Mouse (Mus musculus) MEL (cell line): ENCODE measurements around the gene Ap2s1. TPM values are rescaled to one million over a fixed set of nuclear protein-coding genes. Genes with fewer than 3 reads are reported as not detected.

Experiments used
- DNase-seq: peaks from one replicate; pipeline ENCODE4 v3.0.0; 2011; ENCODE audit warnings: low read depth, low spot score
- H3K27ac ChIP-seq: 2 replicates; pipeline ENCODE4 v1.5.1; 2012; ENCODE audit warnings: low read depth, mild to moderate bottlenecking, control low read depth, low read length, moderate library complexity; ENCODE audit not compliant: control insufficient read depth
- H3K27me3 ChIP-seq, 2 experiments: fragments of 150-350 bp in 1 of 2; sonication (generic) in 1 of 2; 2 replicates each; pipeline ENCODE4 v1.6.1; 2012; ENCODE audit warnings: low read length in 2 of 2, mild to moderate bottlenecking in 2 of 2, improper control_type of control experiment in 1 of 2, moderate library complexity in 1 of 2; ENCODE audit not compliant: insufficient read depth in 2 of 2, control insufficient read depth in 1 of 2
- H3K36me3 ChIP-seq, 2 experiments: 2 replicates each; pipeline ENCODE4 v1.6.1; 2012 to 2014; ENCODE audit warnings: low read length in 2 of 2, improper control_type of control experiment in 1 of 2, inconsistent platforms in 1 of 2, mild to moderate bottlenecking in 1 of 2; ENCODE audit not compliant: insufficient read depth in 2 of 2, control insufficient read depth in 1 of 2
- H3K4me1 ChIP-seq, 2 experiments: fragments of 150-350 bp in 1 of 2; sonication (generic) in 1 of 2; 2 replicates each; pipeline ENCODE4 v1.6.1; 2012; ENCODE audit warnings: low read length in 2 of 2, improper control_type of control experiment in 1 of 2, mild to moderate bottlenecking in 1 of 2; ENCODE audit not compliant: insufficient read depth in 2 of 2, control insufficient read depth in 1 of 2
- H3K4me3 ChIP-seq, 2 experiments: fragments of 150-350 bp in 1 of 2; sonication (generic) in 1 of 2; 2 replicates each; pipeline ENCODE4 v1.5.1; 2012; ENCODE audit warnings: low read depth in 2 of 2, low read length in 2 of 2, mild to moderate bottlenecking in 2 of 2, moderate library complexity in 2 of 2, control low read depth in 1 of 2, improper control_type of control experiment in 1 of 2; ENCODE audit not compliant: control insufficient read depth in 1 of 2, insufficient read depth in 1 of 2
- H3K79me2 ChIP-seq: 2 replicates; pipeline ENCODE4 v1.6.1; 2012; ENCODE audit warnings: mild to moderate bottlenecking, low read length, moderate library complexity; ENCODE audit not compliant: control insufficient read depth, poor library complexity, insufficient read depth
- H3K9ac ChIP-seq: 2 replicates; pipeline ENCODE4 v1.6.1; 2012; ENCODE audit warnings: low read depth, mild to moderate bottlenecking, control low read depth, low read length, moderate library complexity; ENCODE audit not compliant: control insufficient read depth, poor library complexity, severe bottlenecking
- H3K9me3 ChIP-seq: fragments of 150-350 bp; sonication (generic); replicated peaks from 2 replicates; pipeline ENCODE4 v1.6.1; 2012; ENCODE audit warnings: mild to moderate bottlenecking, low read length, improper control_type of control experiment, moderate library complexity; ENCODE audit not compliant: insufficient read depth
- BHLHE40 ChIP-seq: IDR thresholded peaks from 2 replicates; pipeline ENCODE4 v1.6.1; 2012; ENCODE audit warnings: low read depth, mild to moderate bottlenecking, inconsistent platforms, low read length, improper control_type of control experiment, borderline replicate concordance
- CHD1 ChIP-seq: IDR thresholded peaks from 2 replicates; pipeline ENCODE4 v1.6.1; 2012; ENCODE audit warnings: low read depth, mild to moderate bottlenecking, inconsistent platforms, low read length, improper control_type of control experiment
- CHD2 ChIP-seq: IDR thresholded peaks from 2 replicates; pipeline ENCODE4 v1.6.1; 2011; ENCODE audit warnings: low read length, improper control_type of control experiment
- ELF1 ChIP-seq: IDR thresholded peaks from 2 replicates; pipeline ENCODE4 v1.6.1; 2014; ENCODE audit warnings: low read depth, mild to moderate bottlenecking, inconsistent platforms, low read length, improper control_type of control experiment, moderate library complexity
- EP300 ChIP-seq, 2 experiments: IDR thresholded peaks; 2 replicates each; pipeline ENCODE4 v1.6.1; 2011; ENCODE audit warnings: improper control_type of control experiment in 2 of 2, low read length in 2 of 2, low read depth in 1 of 2, mild to moderate bottlenecking in 1 of 2
- GABPA ChIP-seq: IDR thresholded peaks from 2 replicates; pipeline ENCODE4 v1.6.1; 2012; ENCODE audit warnings: low read depth, mild to moderate bottlenecking, inconsistent platforms, low read length, improper control_type of control experiment, moderate library complexity
- GATA1 ChIP-seq: IDR thresholded peaks from 2 replicates; pipeline ENCODE4 v1.6.1; 2011; ENCODE audit warnings: low read depth, low read length, improper control_type of control experiment
- HCFC1 ChIP-seq: IDR thresholded peaks from 2 replicates; pipeline ENCODE4 v1.6.1; 2012; ENCODE audit warnings: low read depth, mild to moderate bottlenecking, inconsistent platforms, low read length, improper control_type of control experiment, moderate library complexity
- JUND ChIP-seq: IDR thresholded peaks from 2 replicates; pipeline ENCODE4 v1.6.1; 2011; ENCODE audit warnings: low read depth, mild to moderate bottlenecking, improper control_type of control experiment, low read length
- KAT2A ChIP-seq: conservative IDR thresholded peaks from 2 replicates; pipeline ENCODE4 v1.6.1; 2012; ENCODE audit warnings: low read depth, low read length, improper control_type of control experiment, inconsistent platforms
- MAX ChIP-seq: IDR thresholded peaks from 2 replicates; pipeline ENCODE4 v1.6.1; 2011; ENCODE audit warnings: low read length, improper control_type of control experiment
- MEF2A ChIP-seq: IDR thresholded peaks from 2 replicates; pipeline ENCODE4 v1.6.1; 2014; ENCODE audit warnings: low read depth, mild to moderate bottlenecking, inconsistent platforms, low read length, improper control_type of control experiment; ENCODE audit not compliant: poor library complexity, insufficient replicate concordance, severe bottlenecking; ENCODE audit errors: extremely low read depth
- MXI1 ChIP-seq: IDR thresholded peaks from 2 replicates; pipeline ENCODE4 v1.6.1; 2011; ENCODE audit warnings: mild to moderate bottlenecking, low read depth, low read length, improper control_type of control experiment
- MYC ChIP-seq: IDR thresholded peaks from 2 replicates; pipeline ENCODE4 v1.6.1; 2011; ENCODE audit warnings: low read depth, mild to moderate bottlenecking, low read length, improper control_type of control experiment, moderate library complexity
- NELFE ChIP-seq: IDR thresholded peaks from 2 replicates; pipeline ENCODE4 v1.6.1; 2011; ENCODE audit warnings: low read depth, low read length, improper control_type of control experiment
- NRF1 ChIP-seq: IDR thresholded peaks from 2 replicates; pipeline ENCODE4 v1.6.1; 2014; ENCODE audit warnings: low read depth, mild to moderate bottlenecking, inconsistent platforms, low read length, improper control_type of control experiment, moderate library complexity; ENCODE audit not compliant: poor library complexity, insufficient read depth, severe bottlenecking
- POLR2A ChIP-seq, 2 experiments: IDR thresholded peaks; 2 replicates each; pipeline ENCODE4 v1.6.1; 2011 to 2012; ENCODE audit warnings: low read length in 2 of 2, mild to moderate bottlenecking in 2 of 2, control low read depth in 1 of 2, improper control_type of control experiment in 1 of 2, low read depth in 1 of 2, moderate library complexity in 1 of 2; ENCODE audit not compliant: control insufficient read depth in 1 of 2, insufficient read depth in 1 of 2, poor library complexity in 1 of 2
- POLR2AphosphoS2 ChIP-seq: IDR thresholded peaks from 2 replicates; pipeline ENCODE4 v1.6.1; 2011; ENCODE audit warnings: low read length, improper control_type of control experiment
- RCOR1 ChIP-seq: IDR thresholded peaks from 2 replicates; pipeline ENCODE4 v1.6.1; 2012; ENCODE audit warnings: low read depth, mild to moderate bottlenecking, inconsistent platforms, low read length, improper control_type of control experiment
- SIN3A ChIP-seq: IDR thresholded peaks from 2 replicates; pipeline ENCODE4 v1.6.1; 2012; ENCODE audit warnings: low read length, improper control_type of control experiment, inconsistent platforms
- SMC3 ChIP-seq: IDR thresholded peaks from 2 replicates; pipeline ENCODE4 v1.6.1; 2011; ENCODE audit warnings: low read depth, low read length, improper control_type of control experiment
- TBP ChIP-seq: IDR thresholded peaks from 2 replicates; pipeline ENCODE4 v1.8.0; 2011; ENCODE audit warnings: low read depth, low read length, improper control_type of control experiment
- TCF12 ChIP-seq: IDR thresholded peaks from 2 replicates; pipeline ENCODE4 v1.6.1; 2014; ENCODE audit warnings: low read depth, mild to moderate bottlenecking, inconsistent platforms, low read length, improper control_type of control experiment, moderate library complexity
- UBTF ChIP-seq: IDR thresholded peaks from 2 replicates; pipeline ENCODE4 v1.6.1; 2012; ENCODE audit warnings: low read depth, mild to moderate bottlenecking, inconsistent platforms, low read length, improper control_type of control experiment, moderate library complexity, borderline replicate concordance; ENCODE audit not compliant: insufficient read depth
- USF1 ChIP-seq: IDR thresholded peaks from 2 replicates; pipeline ENCODE4 v1.6.1; 2014; ENCODE audit warnings: low read depth, mild to moderate bottlenecking, inconsistent platforms, low read length, improper control_type of control experiment, moderate library complexity
- ZKSCAN1 ChIP-seq: IDR thresholded peaks from 2 replicates; pipeline ENCODE4 v1.6.1; 2012; ENCODE audit warnings: low read depth, mild to moderate bottlenecking, inconsistent platforms, low read length, improper control_type of control experiment, moderate library complexity
- ZMIZ1 ChIP-seq: IDR thresholded peaks from 2 replicates; pipeline ENCODE4 v1.6.1; 2012; ENCODE audit warnings: low read depth, mild to moderate bottlenecking, inconsistent platforms, low read length, improper control_type of control experiment, moderate library complexity
- ZNF384 ChIP-seq: IDR thresholded peaks from 2 replicates; pipeline ENCODE4 v1.6.1; 2012; ENCODE audit warnings: low read depth, mild to moderate bottlenecking, inconsistent platforms, low read length, improper control_type of control experiment
- polyA plus RNA-seq, 2 experiments: library from polyadenylated mRNA; stranded (reverse) in 1 of 2; unstranded in 1 of 2; fragments of >175 nt in 1 of 2; fragments of >200 nt in 1 of 2; gene quantifications; 2 replicates each; pipeline versions ENCODE4 v1.2.1 to v1.2.4; 2012; ENCODE audit warnings: low replicate concordance in 2 of 2, low read depth in 1 of 2; ENCODE audit not compliant: insufficient read length in 2 of 2, insufficient read depth in 1 of 2, missing spikeins in 1 of 2
- total RNA-seq: library from RNA; depleted of rRNA; stranded (reverse); fragments of 300-350 nt; gene quantifications from 2 replicates; pipeline ENCODE4 v1.2.3, GENCODE M21; 2012; rRNA removed

The Ap2s1 gene
- 279 and 288 TPM in 2 replicates for total RNA-seq
- 100 to 1,000 TPM in 1 of 2 experiments, not detected in 1; 297 TPM for polyA plus RNA-seq

GRCm38 (mm10) chr7:16738073-16738696 lies at the start of gene Ap2s1:
Gene Ap2s1 (plus strand): TSS chr7:16738410.
- peaks cover 0 to 6% of the 10 kb centered on the region in 2 experiments; a peak in 2 of 4 replicates for H3K36me3 ChIP-seq
- H3K4me3 ChIP-seq: peak within 1 kb of the TSS; percentile 91
- H3K27me3 ChIP-seq: no peaks in the 10 kb centered on the region
- peaks cover 0 to 14% of the 10 kb centered on the region in 2 experiments; a peak in 2 of 4 replicates for H3K4me1 ChIP-seq
- H3K9me3 ChIP-seq: no peaks in the 10 kb centered on the region
- peaks cover 23% of the 10 kb centered on the region for H3K79me2 ChIP-seq
- peak; percentile 99 for DNase-seq
- H3K27ac ChIP-seq: no peak within 1 kb of the TSS
- no peak for TF ChIP-seq BHLHE40
- no peak; the same call in 1 of the 2 replicates for TF ChIP-seq GABPA
- TF ChIP-seq ZMIZ1: no peak
- no peak for TF ChIP-seq UBTF
- TF ChIP-seq POLR2A (IDR thresholded peaks at IDR 0.05; ENCODE audit: control insufficient read depth in 1 of 2, insufficient read depth in 1 of 2, low read depth in 1 of 2, low read length in 2 of 2, poor library complexity in 1 of 2): peak; percentile 62 to 72; a peak in 3 of 4 replicates
- TF ChIP-seq EP300 (IDR thresholded peaks at IDR 0.05; ENCODE audit: low read depth in 1 of 2, low read length in 2 of 2): no peak
- TF ChIP-seq NRF1: peak; percentile 39; the same call in 1 of the 2 replicates
- no peak for TF ChIP-seq ZNF384
- TF ChIP-seq JUND: no peak
- TF ChIP-seq MEF2A: no peak
- peak; percentile 33; the same call in 1 of the 2 replicates for TF ChIP-seq POLR2AphosphoS2
- TF ChIP-seq TCF12: peak; percentile 6; the same call in 1 of the 2 replicates
- TF ChIP-seq SMC3: no peak
- peak; percentile 100 for TF ChIP-seq KAT2A
- TF ChIP-seq CHD2: peak; percentile 90
- TF ChIP-seq CHD1: no peak
- 0 out of 2 replicates have a peak, but pooled peaks have one; percentile 31 for TF ChIP-seq GATA1
- TF ChIP-seq MAX: no peak; the same call in 1 of the 2 replicates
- no peak for TF ChIP-seq ZKSCAN1
- TF ChIP-seq TBP: peak; percentile 69; the same call in 1 of the 2 replicates
- TF ChIP-seq ELF1: peak; percentile 87
- TF ChIP-seq HCFC1: peak; percentile 98
- TF ChIP-seq NELFE: peak; percentile 73
- TF ChIP-seq MXI1: peak; percentile 61; the same call in 1 of the 2 replicates
- no peak for TF ChIP-seq RCOR1
- peak; percentile 93 for TF ChIP-seq MYC
- TF ChIP-seq USF1: no peak
- peak; percentile 96 for TF ChIP-seq SIN3A
- peak within 1 kb of the TSS; percentile 90 for H3K9ac ChIP-seq
